Mouse (Mus musculus) cerebellum, postnatal 25 days (tissue): ENCODE measurements around the gene Smurf1.

Experiments used
- DNase-seq, 2 experiments: peaks; one replicate each; pipeline ENCODE4 v3.0.0; 2021; ENCODE audit warnings: mixed read lengths in 2 of 2

The Smurf1 gene

GRCm38 (mm10) chr5:144965639-144966351 lies at the start of gene Smurf1:
Gene Smurf1 (minus strand): TSS chr5:144965847.
- DNase-seq, result peak; percentile 87 to 94

DNA sequence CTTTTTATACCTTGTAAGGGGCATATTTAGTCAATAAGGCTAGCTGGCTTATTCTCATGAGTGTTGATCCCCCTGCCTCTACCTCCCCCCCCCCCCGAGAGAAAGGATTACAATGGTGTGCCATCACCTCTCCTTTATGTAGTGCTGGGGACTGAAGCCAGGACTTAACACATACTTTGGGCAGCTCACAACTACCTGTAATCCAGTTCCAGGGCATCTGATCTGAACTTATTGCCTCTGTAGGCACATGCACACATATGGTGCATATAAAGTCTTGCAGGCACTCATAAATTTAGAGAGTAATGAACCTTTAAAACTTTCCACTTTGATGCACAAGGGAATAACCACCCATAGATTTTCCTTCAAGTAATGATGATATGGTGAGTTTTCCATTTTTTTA lies 48.6 kb upstream of the Smurf1 start:
- no peak for DNase-seq

DNA sequence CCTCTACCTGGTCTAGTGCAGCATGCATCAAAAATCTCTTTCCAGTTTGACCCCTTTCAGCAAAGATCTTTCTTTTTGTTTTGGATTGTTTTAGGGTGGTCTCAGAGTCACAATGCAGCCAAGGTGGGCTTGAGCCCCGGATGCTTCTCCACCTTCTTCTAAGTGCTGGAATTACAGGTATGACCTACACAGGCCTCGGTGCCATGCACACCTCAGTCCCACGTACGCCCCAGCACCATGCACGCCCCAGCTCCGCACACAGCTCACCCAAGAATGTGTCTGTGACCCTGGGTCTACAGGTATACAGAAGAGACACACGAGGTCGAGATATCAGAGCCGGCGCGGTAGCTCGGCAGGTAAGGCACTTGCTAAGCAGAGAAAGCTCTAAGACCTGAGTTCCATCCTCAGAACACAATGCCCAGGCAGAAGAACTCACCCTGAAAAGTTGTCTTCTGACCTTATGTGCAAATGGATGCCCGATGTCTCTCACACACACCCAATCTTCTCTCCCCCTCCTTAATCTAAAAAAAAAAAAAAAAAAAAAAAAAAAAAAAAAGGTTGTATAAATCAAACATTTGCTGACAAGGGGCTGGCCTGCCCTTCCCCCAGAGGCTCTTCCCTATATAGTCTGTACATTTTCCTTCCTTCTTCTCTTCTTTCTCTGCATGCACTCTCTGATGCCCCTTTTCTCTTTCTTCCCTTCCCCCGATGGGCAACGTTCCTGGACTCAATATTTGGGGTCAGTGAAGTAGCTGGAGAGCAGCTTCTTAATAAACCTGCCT lies 43.4 kb upstream of the Smurf1 start:
- no peak for DNase-seq

- no peak for DNase-seq
Measured at GRCm38 (mm10) chr5:145005596-145005995, 39.9 kb upstream of the Smurf1 start.

DNA sequence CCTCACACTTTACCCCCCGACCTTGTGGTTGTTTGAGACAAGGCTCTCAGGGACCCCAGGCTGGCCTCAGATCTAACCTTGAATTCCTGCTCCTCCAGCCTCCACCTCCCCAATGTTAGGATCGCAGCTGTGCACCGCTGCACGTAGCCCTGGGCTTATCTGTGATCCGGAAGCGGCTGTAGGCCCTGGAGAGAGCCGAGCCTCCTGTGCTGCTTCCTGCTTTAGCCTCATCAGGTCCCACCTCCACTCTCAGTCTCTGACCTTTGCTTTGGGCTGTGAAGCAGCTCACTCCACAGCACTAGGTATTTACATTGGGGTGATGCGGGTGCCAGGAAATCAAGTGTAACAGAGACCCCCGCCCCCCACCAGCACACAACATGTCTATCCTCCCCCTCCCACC lies 38.8 kb upstream of the Smurf1 start:
- no peak for DNase-seq

- no peak for DNase-seq
Measured at GRCm38 (mm10) chr5:145003362-145003761, 37.7 kb upstream of the Smurf1 start.

- DNase-seq, result no peak
Measured at GRCm38 (mm10) chr5:144998491-144998890, 32.8 kb upstream of the Smurf1 start.

GRCm38 (mm10) chr5:144990481-144990880 lies 24.8 kb upstream of the Smurf1 start:
- no peak for DNase-seq

DNA sequence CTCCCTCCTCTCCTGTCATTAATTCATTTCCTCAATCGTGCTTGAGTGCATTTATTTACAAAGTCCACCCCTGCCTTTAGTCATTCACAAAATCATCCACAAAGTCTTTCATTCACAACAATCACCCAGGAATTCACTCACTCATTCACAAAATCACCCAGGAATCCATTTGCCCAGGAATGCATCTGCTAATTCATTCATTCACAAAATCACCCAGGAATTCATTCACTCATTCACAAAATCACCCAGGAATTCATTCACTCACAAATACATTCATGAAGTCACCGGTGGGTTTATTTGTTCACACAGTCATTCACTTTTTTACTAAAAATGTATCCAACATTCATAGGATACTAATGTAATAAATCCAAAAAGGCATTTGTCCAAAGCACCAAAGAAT lies 24.4 kb upstream of the Smurf1 start:
- no peak for DNase-seq

DNA sequence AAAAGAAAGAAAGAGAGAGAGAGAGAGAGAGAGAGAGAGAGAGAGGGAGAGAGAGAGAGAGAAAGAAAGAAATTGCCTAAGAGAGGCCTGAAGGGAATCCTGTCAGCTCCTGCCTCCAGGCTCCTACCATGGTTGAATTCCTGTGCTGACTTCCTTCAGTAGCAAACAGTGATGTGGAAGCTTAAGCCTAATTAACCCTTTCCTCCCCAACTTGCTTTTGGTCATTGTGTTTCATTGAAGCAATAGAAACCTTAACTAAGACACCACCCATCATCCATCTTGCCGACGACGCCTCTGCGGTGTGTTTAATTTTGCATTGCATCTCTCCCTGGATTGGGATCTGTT lies 23.4 kb upstream of the Smurf1 start:
- DNase-seq, result no peak

GRCm38 (mm10) chr5:144988340-144989060 lies 22.9 kb upstream of the Smurf1 start:
- peak; percentile 31 to 61 for DNase-seq

DNA sequence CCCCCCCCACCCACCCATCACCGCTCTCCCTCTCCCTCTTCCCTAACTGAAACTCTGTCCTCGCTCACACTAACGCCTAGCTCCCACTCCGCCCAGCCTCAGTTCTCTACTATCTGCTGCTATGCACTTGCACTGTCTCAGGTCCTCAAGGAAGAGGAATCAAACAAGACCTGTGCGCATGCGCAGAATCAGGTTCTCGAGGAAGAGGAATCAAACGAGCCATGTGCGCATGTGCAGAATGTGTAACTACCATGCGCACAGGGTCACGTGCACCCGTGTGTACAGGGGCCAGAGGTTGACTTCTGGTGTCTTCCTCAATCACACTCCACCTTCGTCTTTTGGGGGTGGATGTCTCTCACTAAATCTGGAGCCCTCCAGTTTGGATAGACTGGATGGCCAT lies 21.9 kb upstream of the Smurf1 start:
- DNase-seq, result no peak

GRCm38 (mm10) chr5:144984839-144985238 lies 19.2 kb upstream of the Smurf1 start:
- no peak for DNase-seq

- no peak for DNase-seq
Measured at GRCm38 (mm10) chr5:144983227-144983626, 17.6 kb upstream of the Smurf1 start.

DNA sequence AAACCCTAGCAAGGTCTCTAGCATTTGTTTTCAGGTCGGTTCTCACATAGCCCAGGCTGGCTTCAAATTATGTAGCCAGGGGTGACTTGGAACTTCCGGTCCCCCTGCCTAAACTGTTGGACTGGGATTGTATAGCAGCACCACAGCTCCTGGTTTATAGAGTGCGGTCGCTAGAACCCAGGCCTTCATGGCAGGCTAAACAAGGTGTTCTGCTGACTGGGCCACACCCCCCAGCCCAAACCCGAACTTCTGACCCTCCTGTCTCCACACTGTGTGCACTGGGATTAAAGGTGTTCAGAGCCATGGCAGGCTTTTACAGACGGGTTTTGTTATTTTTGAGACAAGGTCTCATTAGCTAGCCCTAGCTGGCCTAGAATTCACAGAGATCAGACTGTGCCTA lies 13.5 kb upstream of the Smurf1 start:
- DNase-seq, result no peak

- DNase-seq, result no peak
Measured at GRCm38 (mm10) chr5:144978533-144979107, 13.0 kb upstream of the Smurf1 start.

DNA sequence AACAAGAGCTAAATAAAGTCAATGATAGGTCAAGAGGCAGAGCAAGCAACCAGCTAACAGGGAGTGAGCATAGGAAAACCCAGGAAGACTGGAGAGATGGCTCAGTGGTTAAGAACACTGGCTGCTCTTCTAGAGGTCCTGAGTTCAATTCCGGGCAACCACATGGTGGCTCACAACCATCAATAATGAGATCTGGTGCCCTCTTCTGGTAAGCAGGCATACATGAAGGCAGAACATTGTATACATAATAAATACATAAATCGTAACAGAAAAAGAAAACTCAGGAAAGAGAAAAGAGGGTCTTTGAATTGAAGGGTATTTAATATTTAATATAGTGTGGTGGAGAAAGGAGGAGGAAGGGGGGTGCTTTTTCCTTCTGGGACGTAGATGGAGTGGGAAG lies 5.6 kb upstream of the Smurf1 start:
- no peak for DNase-seq

GRCm38 (mm10) chr5:144964872-144965638 lies 592 bp downstream of the Smurf1 start:
- DNase-seq, result peak; percentile 75 to 85

DNA sequence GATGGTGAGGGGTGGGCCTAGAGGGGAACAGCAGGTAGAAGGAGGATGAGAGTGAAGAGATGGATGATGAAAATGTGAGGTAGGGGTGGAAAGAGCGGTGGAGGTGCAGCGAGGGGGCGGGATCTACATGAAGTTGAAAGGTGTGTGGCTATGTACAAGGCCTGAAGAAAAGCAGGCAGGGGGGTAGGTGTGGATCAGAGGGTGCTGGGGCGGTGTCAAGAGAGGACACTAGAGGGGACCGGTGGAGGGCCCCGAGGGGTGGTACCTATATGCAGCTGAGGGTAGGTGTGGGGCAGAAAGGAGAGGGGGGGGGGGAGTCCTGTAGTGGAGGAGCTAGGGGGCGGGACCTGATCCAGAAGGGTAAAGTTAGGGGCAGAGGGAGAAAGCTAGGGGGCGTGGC lies 1.2 kb downstream of the Smurf1 start:
- no peak for DNase-seq

DNA sequence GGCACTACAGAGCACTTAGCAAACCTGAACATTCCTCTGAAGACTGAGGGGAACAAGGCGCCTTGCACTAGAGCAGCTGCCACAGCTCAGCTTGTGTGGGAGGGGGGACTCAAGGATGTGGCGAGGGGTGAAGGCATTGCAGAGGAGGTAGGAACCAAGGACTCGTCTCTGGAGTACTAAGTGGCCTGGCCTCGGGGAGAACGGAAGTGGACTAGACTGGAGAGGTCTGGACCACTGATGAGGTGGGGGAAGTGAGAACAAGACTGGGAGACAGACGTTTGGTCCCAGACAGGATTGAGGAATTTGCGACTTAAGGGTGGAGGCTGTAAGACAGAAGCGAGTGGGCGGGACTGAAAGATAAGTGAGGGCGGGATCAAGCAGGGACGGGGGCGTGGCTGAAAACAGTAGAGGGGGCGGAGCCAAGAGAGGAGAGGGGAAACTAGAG lies 1.8 kb downstream of the Smurf1 start:
- peak in 1 of 2 experiments; percentile 67 for DNase-seq

DNA sequence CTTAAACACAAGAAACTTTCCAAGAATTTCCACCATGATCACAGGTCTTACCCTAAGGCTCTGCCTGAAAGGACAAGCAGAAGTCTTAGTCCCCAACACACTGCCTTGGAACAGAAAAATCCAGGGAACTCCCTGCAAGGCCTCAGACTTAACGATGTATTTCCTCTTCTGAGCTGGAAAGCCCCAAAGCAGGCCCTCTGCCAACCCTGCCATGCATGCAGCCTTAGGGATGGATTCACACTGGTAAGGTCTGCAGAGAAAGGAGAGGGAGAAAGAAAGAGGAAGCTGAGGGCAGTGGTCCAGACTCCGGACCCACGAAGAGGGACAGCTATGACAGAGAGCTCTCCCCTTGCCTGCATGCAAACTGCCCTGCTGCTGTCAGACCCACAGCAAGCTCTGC lies 2.2 kb downstream of the Smurf1 start:
- peak in 1 of 2 experiments; percentile 55 for DNase-seq

DNA sequence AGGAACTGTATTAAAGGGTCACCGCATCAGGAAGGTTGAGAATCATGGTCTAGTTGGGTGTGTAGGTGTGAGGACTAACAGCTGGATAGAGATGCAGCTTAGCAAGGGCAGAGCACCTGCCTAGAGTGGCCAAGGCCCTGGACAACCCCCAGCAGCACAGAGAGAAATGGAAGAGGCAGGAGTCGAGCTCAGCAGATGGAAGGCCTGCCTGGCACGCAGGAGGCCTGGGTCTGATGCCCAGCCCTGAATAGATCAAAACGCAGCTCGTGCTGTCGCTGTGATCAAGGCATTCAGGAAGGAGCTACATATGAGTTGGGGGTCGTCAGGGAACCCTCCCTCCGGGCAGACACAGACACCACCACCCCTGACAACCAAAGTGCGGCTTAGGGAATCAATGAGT lies 7.4 kb downstream of the Smurf1 start:
- DNase-seq, result peak; percentile 61 to 72

GRCm38 (mm10) chr5:144954432-144954831 lies 11.2 kb downstream of the Smurf1 start:
- no peak for DNase-seq
